Mouse (Mus musculus): ENCODE measurements at regions not wholly inside any gene's neighbourhood (a gene's known extent, or its start where the extent isn't known, plus 50 kb on each side); places are given as distances from the start of the nearest gene placed in this dataset.

DNA sequence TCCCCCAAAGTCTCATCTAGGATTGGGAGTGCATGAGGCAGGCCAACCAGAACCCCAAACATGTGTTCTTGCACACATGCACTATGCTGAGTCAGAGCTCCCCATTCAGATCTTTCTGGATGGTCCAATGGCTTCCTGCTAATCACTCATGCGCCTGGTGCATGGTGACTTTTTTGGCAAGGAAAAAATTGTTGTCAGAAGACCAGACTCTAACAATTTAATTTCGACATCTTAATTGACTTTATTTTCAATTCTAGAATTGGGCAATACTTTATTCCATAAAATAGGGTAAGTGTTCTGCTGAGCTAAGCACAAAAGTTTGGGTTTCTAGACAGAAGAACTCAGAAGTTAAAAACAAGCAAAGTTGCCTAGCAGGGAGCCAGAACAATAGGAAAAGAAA, 165.7 kb downstream of the Snx19 start:
- no peak overlapping the region for H3K27ac ChIP-seq (ENCODE audit: low read length)
- no peak overlapping the region for H3K9ac ChIP-seq (ENCODE audit: low read depth, low read length)
- no peak overlapping the region for H3K4me2 ChIP-seq (ENCODE audit: low read length)
- WGBS = 89% methylated on average over 2 of the region's 2 CpGs
- no peaks in the 10 kb centered on the region for H3K9me3 ChIP-seq (replicated peaks; ENCODE audit: control insufficient read depth, low read length, poor library complexity, severe bottlenecking)
- no peaks in the 10 kb centered on the region for H3K4me1 ChIP-seq (ENCODE audit: control insufficient read depth, insufficient read depth, low read length)
- H3K27me3 ChIP-seq (ENCODE audit: control insufficient read depth, insufficient read depth, low read depth, low read length) = no peaks in the 10 kb centered on the region
- no peak overlapping the region for H3K4me3 ChIP-seq (ENCODE audit: low read depth, low read length)
- ATAC-seq = no peak
- H3K36me3 ChIP-seq (ENCODE audit: control insufficient read depth, insufficient read depth, low read length) = no peaks in the 10 kb centered on the region

DNA sequence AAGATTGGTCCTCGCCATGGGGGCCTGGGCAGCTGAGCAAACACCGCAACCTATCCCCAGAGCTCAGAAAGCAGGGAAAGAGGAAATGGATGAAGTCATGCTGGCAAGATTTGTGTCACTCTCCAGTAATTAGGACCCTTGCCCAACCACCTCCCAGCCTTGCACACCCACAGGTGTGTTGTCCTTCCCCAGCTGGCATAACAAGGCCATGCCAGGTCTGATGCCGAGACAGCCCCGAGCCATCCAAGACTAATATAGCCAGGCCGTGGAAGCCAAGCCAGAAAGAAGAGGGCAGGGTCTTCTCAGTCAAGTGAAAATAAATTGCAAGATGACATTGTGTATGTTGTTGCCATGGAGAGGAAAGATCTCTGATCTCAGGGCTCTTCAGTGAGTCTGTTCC, 164.3 kb downstream of the Snx19 start:
- H3K4me1 ChIP-seq (ENCODE audit: control insufficient read depth, insufficient read depth, low read length) = no peaks in the 10 kb centered on the region
- H3K36me3 ChIP-seq (ENCODE audit: control insufficient read depth, insufficient read depth, low read length) = no peaks in the 10 kb centered on the region
- H3K27ac ChIP-seq (ENCODE audit: low read length) = no peak overlapping the region
- WGBS = 75% methylated on average over 5 of the region's 5 CpGs
- H3K4me3 ChIP-seq (ENCODE audit: low read depth, low read length) = no peak overlapping the region
- H3K4me2 ChIP-seq (ENCODE audit: low read length) = no peak overlapping the region
- H3K9me3 ChIP-seq (replicated peaks; ENCODE audit: control insufficient read depth, low read length, poor library complexity, severe bottlenecking) = no peaks in the 10 kb centered on the region
- H3K9ac ChIP-seq (ENCODE audit: low read depth, low read length) = no peak overlapping the region
- H3K27me3 ChIP-seq (ENCODE audit: control insufficient read depth, insufficient read depth, low read depth, low read length) = no peaks in the 10 kb centered on the region
- no peak for ATAC-seq

DNA sequence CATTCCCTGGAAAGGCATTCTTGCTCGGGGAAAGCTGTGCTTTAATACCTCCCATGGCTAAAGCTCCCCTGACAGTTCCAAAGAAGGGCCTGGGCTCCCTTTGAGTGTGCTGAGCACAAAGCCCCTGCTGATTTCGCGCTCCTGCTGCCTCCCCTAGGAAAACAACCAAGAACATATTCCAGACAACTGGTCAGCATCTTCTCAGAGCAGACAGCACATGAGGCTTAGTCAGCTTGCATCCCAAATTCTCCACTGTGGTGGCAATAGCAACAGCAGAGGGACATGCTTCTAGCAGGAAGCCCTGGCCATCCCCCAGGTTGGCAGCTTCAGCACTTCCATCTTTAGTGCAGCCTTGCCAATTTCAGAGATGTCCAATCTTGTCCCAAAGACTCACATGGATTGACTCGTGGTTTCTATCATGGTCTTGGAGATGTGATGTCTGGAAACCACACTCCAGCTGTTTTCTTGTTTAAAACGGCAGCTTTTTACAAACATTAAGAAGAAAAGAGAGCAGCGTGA, 163.8 kb downstream of the Snx19 start:
- no peak overlapping the region for H3K4me3 ChIP-seq (ENCODE audit: low read depth, low read length)
- no peaks in the 10 kb centered on the region for H3K9me3 ChIP-seq (replicated peaks; ENCODE audit: control insufficient read depth, low read length, poor library complexity, severe bottlenecking)
- H3K4me2 ChIP-seq (ENCODE audit: low read length) = no peak overlapping the region
- ATAC-seq = no peak
- H3K9ac ChIP-seq (ENCODE audit: low read depth, low read length) = no peak overlapping the region
- no peaks in the 10 kb centered on the region for H3K36me3 ChIP-seq (ENCODE audit: control insufficient read depth, insufficient read depth, low read length)
- WGBS = 48% methylated on average over 6 of the region's 6 CpGs
- H3K27ac ChIP-seq (ENCODE audit: low read length) = no peak overlapping the region
- H3K4me1 ChIP-seq (ENCODE audit: control insufficient read depth, insufficient read depth, low read length) = no peaks in the 10 kb centered on the region
- H3K27me3 ChIP-seq (ENCODE audit: control insufficient read depth, insufficient read depth, low read depth, low read length) = no peaks in the 10 kb centered on the region

DNA sequence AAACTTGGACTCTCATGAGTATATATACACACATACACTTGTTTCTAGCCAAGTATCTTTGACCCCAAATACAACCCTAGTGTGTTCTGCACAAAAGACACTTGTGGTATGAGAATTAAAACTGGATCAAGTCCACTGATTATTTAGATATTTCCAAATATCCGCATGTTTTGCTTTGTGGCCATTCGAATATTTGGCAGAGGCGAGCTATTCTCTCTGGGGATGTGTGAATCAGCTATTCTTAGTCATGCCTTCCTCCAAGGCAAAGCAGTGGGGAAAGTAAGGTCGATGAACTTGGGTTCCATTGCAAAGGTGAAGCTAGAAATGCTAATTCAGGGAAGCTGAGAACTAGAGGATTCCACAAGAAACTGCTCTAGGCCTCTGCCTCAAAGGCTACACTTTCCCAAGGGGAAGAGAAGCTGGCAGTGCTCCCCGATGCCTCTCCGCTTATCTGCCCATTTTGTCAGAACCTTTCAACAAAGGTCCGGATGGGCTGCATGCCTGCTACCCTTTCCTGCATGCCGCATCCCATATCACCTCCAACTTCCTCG, 154.4 kb downstream of the Snx19 start:
- Histone ChIP-seq H3K4me2 (ENCODE audit: low read length) (no peak overlapping the region), H3K27me3 (ENCODE audit: control insufficient read depth, insufficient read depth, low read depth, low read length) (no peaks in the 10 kb centered on the region), H3K9me3 (replicated peaks; ENCODE audit: control insufficient read depth, low read length, poor library complexity, severe bottlenecking) (no peaks in the 10 kb centered on the region), H3K9ac (ENCODE audit: low read depth, low read length) (no peak overlapping the region), H3K4me3 (ENCODE audit: low read depth, low read length) (no peak overlapping the region), H3K27ac (ENCODE audit: low read length) (no peak overlapping the region), H3K36me3 (ENCODE audit: control insufficient read depth, insufficient read depth, low read length) (no peaks in the 10 kb centered on the region), H3K4me1 (ENCODE audit: control insufficient read depth, insufficient read depth, low read length) (no peaks in the 10 kb centered on the region)
- no peak for ATAC-seq
- 93% methylated on average over 9 of the region's 9 CpGs for WGBS

DNA sequence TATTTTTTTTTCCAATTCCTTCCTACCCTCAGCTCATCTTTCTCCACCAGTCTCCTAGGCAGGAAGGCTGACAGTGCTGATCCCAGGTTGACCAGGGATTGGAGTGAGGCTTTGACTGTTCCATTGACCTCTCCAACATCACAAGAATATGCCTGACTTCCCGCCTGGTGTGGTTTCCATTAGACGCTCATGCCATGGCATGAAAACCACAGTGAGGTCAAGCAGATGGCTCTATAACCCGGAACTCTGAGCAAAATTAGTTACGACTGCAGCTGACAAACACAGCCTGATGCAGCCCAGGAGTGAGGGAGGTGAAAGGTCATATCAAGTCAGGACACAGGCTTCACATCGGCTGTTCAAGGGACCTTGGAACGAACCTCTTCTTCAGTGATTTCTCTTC, 153.6 kb downstream of the Snx19 start:
- H3K9ac ChIP-seq (ENCODE audit: low read depth, low read length) = no peak overlapping the region

DNA sequence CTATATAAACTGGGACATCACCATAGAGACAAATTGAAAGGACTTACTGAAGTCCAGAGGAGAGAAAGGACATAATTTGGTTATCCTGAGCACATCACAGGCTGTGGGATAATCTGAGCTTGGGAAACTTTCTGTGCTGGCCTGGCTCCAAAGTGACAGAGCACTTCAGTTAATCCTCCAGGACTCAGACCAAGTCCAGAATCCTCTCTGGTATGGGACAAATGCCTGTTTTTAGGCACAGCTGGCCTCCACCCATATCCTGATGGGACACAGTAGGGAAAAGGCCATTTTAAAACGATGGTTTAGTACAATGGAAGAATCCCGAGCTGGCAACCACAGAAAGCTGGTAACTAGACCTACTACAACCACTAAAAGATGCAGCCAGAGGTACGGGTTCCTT, 151.3 kb downstream of the Snx19 start:
- Histone ChIP-seq H3K4me3 (ENCODE audit: low read depth, low read length) (no peak overlapping the region), H3K27ac (ENCODE audit: low read length) (no peak overlapping the region), H3K9me3 (replicated peaks; ENCODE audit: control insufficient read depth, low read length, poor library complexity, severe bottlenecking) (no peaks in the 10 kb centered on the region), H3K36me3 (ENCODE audit: control insufficient read depth, insufficient read depth, low read length) (no peaks in the 10 kb centered on the region), H3K4me1 (ENCODE audit: control insufficient read depth, insufficient read depth, low read length) (no peaks in the 10 kb centered on the region), H3K27me3 (ENCODE audit: control insufficient read depth, insufficient read depth, low read depth, low read length) (no peaks in the 10 kb centered on the region), H3K9ac (ENCODE audit: low read depth, low read length) (no peak overlapping the region), H3K4me2 (ENCODE audit: low read length) (no peak overlapping the region)
- ATAC-seq = no peak
- WGBS = 78% methylated on average over 3 of the region's 3 CpGs

More for the DNA sequence above, 153.6 kb downstream of the Snx19 start:
- H3K27ac ChIP-seq (ENCODE audit: low read length) = no peak overlapping the region
- WGBS = 81% methylated on average over 6 of the region's 6 CpGs
- no peaks in the 10 kb centered on the region for H3K27me3 ChIP-seq (ENCODE audit: control insufficient read depth, insufficient read depth, low read depth, low read length)
- ATAC-seq = no peak
- no peaks in the 10 kb centered on the region for H3K4me1 ChIP-seq (ENCODE audit: control insufficient read depth, insufficient read depth, low read length)
- no peak overlapping the region for H3K4me2 ChIP-seq (ENCODE audit: low read length)
- H3K9me3 ChIP-seq (replicated peaks; ENCODE audit: control insufficient read depth, low read length, poor library complexity, severe bottlenecking) = no peaks in the 10 kb centered on the region
- no peak overlapping the region for H3K4me3 ChIP-seq (ENCODE audit: low read depth, low read length)
- no peaks in the 10 kb centered on the region for H3K36me3 ChIP-seq (ENCODE audit: control insufficient read depth, insufficient read depth, low read length)

DNA sequence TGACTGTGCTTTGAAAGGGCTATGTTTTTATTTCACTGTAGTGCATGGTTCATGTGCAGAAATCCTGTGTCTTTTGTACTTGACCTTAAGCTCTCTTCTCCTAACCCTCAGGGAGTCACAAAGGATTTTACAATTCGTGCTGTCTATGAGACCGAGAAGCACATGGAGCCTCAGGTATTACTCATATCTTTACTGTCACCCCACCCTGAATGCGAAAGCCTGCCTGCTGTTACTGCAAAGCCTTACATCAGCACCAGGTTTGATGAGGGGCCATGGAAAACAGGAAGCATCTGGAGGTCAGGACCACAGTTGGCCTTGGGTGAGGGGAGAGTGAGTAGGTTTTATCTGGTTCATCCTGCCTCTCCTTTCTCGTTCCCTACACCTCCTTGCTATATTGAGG, 150.3 kb downstream of the Snx19 start:
- H3K9me3 ChIP-seq (replicated peaks; ENCODE audit: control insufficient read depth, low read length, poor library complexity, severe bottlenecking) = no peaks in the 10 kb centered on the region
- no peak overlapping the region for H3K4me3 ChIP-seq (ENCODE audit: low read depth, low read length)
- no peaks in the 10 kb centered on the region for H3K4me1 ChIP-seq (ENCODE audit: control insufficient read depth, insufficient read depth, low read length)
- H3K9ac ChIP-seq (ENCODE audit: low read depth, low read length) = no peak overlapping the region
- no peak overlapping the region for H3K4me2 ChIP-seq (ENCODE audit: low read length)
- ATAC-seq = no peak
- H3K27me3 ChIP-seq (ENCODE audit: control insufficient read depth, insufficient read depth, low read depth, low read length) = no peaks in the 10 kb centered on the region
- H3K36me3 ChIP-seq (ENCODE audit: control insufficient read depth, insufficient read depth, low read length) = no peaks in the 10 kb centered on the region
- H3K27ac ChIP-seq (ENCODE audit: low read length) = no peak overlapping the region
- 78% methylated on average over 4 of the region's 4 CpGs for WGBS

DNA sequence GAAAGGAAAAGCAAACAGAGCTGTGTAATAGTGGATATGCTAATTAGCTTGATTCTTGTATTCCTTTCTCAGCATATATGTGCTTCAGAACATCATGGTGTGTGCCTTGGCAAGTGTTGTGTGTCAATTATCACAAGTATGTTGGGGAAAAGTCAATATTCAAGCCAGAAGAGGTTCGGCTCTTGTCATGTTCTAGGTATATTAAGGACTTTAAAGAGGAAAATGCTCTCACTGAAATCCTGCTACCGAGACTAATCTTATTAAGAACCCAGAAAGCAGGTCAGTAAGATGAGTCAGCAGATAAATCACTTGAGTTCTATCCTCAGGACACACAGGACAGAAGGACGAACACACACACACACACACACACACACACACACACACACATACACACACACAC, 148.6 kb downstream of the Snx19 start:
- 27% methylated on average over 3 of the region's 3 CpGs for WGBS
- H3K4me3 ChIP-seq (ENCODE audit: low read depth, low read length) = no peak overlapping the region
- no peak overlapping the region for H3K4me2 ChIP-seq (ENCODE audit: low read length)
- H3K9me3 ChIP-seq (replicated peaks; ENCODE audit: control insufficient read depth, low read length, poor library complexity, severe bottlenecking) = no peaks in the 10 kb centered on the region
- no peak overlapping the region for H3K9ac ChIP-seq (ENCODE audit: low read depth, low read length)
- H3K36me3 ChIP-seq (ENCODE audit: control insufficient read depth, insufficient read depth, low read length) = no peaks in the 10 kb centered on the region
- H3K4me1 ChIP-seq (ENCODE audit: control insufficient read depth, insufficient read depth, low read length) = peaks cover 5% of the 10 kb centered on the region
- ATAC-seq = no peak
- no peaks in the 10 kb centered on the region for H3K27me3 ChIP-seq (ENCODE audit: control insufficient read depth, insufficient read depth, low read depth, low read length)
- no peak overlapping the region for H3K27ac ChIP-seq (ENCODE audit: low read length)

DNA sequence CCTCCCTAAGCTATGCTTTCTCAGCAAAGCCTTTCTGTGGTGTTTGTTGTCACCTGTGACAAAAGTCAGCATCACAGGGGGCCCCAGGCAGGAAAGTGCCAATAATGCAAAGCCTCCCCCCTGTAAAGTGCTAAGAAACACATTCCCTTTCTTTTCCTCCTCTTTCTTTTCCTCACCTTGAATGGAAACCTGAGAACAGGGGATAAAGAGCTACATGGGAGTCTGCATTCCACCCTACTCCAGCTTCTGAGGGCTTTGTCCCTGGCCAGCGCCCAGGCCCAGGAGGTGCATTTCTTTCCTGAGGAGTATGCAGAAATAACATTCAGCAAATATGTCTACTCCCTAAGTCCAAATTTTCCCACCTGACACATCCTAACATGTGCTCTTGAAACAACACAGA, 146.4 kb downstream of the Snx19 start:
- Histone ChIP-seq H3K4me1 (ENCODE audit: control insufficient read depth, insufficient read depth, low read length) (peaks cover 5% of the 10 kb centered on the region), H3K9me3 (replicated peaks; ENCODE audit: control insufficient read depth, low read length, poor library complexity, severe bottlenecking) (no peaks in the 10 kb centered on the region), H3K27ac (ENCODE audit: low read length) (no peak overlapping the region), H3K4me2 (ENCODE audit: low read length) (no peak overlapping the region), H3K27me3 (ENCODE audit: control insufficient read depth, insufficient read depth, low read depth, low read length) (no peaks in the 10 kb centered on the region), H3K4me3 (ENCODE audit: low read depth, low read length) (no peak overlapping the region), H3K36me3 (ENCODE audit: control insufficient read depth, insufficient read depth, low read length) (no peaks in the 10 kb centered on the region), H3K9ac (ENCODE audit: low read depth, low read length) (no peak overlapping the region)
- WGBS = 10% methylated on average over 1 of the region's 1 CpGs
- ATAC-seq = no peak
